Mouse (Mus musculus): ENCODE data around the gene Igf1r. TPM values are rescaled to one million over a fixed set of nuclear protein-coding genes. Genes with fewer than 3 reads are reported as not detected.
A peak's percentile ranks its signal among the peaks of the same experiment; 100 is the strongest.

Gene Igf1r
- polyA plus RNA-seq, 1 experiment from 2014 or later, result 15.2 TPM

DNA sequence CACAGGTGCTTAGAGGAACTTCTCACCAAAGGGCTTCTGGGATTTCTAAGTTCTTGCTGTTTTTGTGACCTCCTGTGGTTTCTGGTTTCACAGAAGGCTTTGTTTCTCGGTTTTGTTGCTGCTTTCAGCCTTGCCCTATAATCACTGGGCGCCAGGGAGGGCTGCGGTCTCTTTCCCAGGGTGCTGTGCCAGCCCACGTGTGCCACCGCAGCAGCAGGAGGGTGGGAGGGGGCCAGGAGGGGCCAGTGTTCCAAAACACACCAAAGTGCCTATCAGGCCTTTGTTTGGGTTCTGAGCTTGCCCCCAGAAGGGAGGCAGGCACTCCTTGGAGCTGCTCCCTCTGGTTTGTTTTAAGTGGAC is 110.2 kb downstream of the Igf1r start:
- Histone ChIP-seq H3K4me3 (replicated peaks) (no peak overlapping the region), H3K4me1 (replicated peaks) (peaks cover 26% of the 10 kb centered on the region), H3K9me3 (no peaks in the 10 kb centered on the region), H3K36me3 (no peaks in the 10 kb centered on the region), H3K27me3 (replicated peaks) (no peaks in the 10 kb centered on the region), H3K9ac (no peak overlapping the region), H3K4me2 (replicated peaks) (no peak overlapping the region), H3K27ac (no peak overlapping the region)
- WGBS, result 65% methylated on average over 5 of the region's 5 CpGs
- ATAC-seq, result no peak

DNA sequence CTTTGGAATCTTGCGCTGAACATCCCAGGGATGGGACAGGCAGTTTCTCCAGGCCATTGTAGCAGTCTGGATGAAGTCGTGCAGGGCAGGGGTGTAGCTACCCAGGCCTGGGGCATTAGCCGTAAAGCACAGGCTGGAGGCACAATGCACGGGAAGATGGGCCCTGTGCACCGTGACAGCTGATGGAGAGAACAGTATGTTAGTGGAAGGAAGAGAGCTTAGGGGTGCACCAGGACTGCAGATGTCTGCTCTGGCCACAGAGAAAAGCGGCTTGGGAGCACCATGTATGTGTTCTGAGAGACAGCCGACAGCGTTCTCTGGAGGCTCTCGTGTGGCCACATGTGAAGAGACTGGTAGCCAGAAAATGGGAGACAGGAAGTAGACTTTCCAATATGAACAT is 111.1 kb downstream of the Igf1r start:
- WGBS, result 81% methylated on average over 9 of the region's 9 CpGs
- Histone ChIP-seq H3K27me3 (replicated peaks) (no peaks in the 10 kb centered on the region), H3K4me2 (replicated peaks) (no peak overlapping the region), H3K9me3 (no peaks in the 10 kb centered on the region), H3K4me3 (replicated peaks) (no peak overlapping the region), H3K9ac (no peak overlapping the region), H3K4me1 (replicated peaks) (peaks cover 27% of the 10 kb centered on the region), H3K36me3 (no peaks in the 10 kb centered on the region), H3K27ac (no peak overlapping the region)
- ATAC-seq, result no peak

DNA sequence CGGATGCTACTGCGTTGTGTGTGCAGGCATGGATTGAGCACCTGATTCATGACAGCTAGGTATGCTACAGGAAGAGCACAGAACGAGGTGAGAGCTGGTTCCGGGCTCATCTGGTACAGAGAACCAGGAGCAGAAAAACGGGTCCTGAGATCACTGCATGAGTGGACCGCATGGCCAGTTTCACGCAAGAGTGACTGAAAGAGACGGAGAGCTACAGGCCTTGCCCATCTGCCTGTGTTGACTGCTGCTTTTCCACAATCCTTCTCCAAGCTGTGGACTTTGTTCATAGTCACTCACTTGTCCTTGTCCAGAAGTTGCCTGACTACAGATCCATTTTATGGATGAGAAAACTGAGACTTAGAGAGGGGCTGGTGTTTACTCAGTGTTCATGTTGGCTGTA is 111.5 kb downstream of the Igf1r start:
- Histone ChIP-seq H3K36me3 (no peaks in the 10 kb centered on the region), H3K4me3 (replicated peaks) (no peak overlapping the region), H3K9ac (no peak overlapping the region), H3K27me3 (replicated peaks) (no peaks in the 10 kb centered on the region), H3K9me3 (no peaks in the 10 kb centered on the region), H3K4me2 (replicated peaks) (no peak overlapping the region), H3K27ac (0 out of 2 replicates have a peak overlapping the region, but pooled peaks have one; percentile 18), H3K4me1 (replicated peaks) (peaks cover 29% of the 10 kb centered on the region)
- WGBS, result 89% methylated on average over 8 of the region's 8 CpGs
- ATAC-seq, result no peak

DNA sequence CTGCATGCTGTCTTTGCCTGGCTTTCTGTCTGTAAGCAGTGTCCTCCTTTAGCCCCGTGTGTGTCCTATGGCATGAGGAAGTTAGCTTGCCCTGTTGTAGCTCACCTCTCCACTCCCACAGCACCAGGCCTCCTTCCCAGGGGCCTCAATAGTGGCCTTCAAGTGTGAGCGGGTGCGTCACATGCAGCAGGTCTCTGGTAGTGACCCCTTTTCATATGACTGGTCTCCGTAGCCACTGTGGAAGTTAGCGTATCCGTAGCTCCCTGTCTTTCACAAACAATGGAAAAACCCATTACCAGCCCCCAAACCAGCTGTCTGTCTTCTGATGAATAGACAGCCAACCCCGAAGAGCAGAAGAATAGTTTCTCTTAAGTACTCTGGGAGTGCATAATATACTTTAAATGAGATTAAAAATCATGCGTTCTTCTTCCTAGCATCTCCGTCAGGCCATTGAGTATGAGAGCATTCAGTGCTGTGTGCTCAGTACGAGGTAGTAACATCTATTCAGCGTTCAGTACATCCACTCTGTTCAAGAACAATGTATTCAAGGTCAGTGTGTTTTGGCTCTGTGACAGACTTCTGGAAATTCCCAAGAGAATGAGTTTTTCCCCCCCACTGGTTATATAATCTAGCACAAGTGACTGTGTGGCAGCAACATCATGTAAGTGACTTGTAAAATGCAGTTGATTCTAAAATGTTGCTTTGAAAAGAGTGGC is 112.2 kb downstream of the Igf1r start:
- 37% methylated on average over 11 of the region's 11 CpGs for WGBS
- Histone ChIP-seq H3K27ac (0 out of 2 replicates have a peak overlapping the region, but pooled peaks have one; percentile 18), H3K36me3 (no peaks in the 10 kb centered on the region), H3K27me3 (replicated peaks) (no peaks in the 10 kb centered on the region), H3K4me3 (replicated peaks) (no peak overlapping the region), H3K4me2 (replicated peaks) (0 out of 2 replicates have a peak overlapping the region, but pooled peaks have one; percentile 6), H3K4me1 (replicated peaks) (peaks cover 31% of the 10 kb centered on the region), H3K9ac (no peak overlapping the region), H3K9me3 (no peaks in the 10 kb centered on the region)
- peak; percentile 55 for ATAC-seq

DNA sequence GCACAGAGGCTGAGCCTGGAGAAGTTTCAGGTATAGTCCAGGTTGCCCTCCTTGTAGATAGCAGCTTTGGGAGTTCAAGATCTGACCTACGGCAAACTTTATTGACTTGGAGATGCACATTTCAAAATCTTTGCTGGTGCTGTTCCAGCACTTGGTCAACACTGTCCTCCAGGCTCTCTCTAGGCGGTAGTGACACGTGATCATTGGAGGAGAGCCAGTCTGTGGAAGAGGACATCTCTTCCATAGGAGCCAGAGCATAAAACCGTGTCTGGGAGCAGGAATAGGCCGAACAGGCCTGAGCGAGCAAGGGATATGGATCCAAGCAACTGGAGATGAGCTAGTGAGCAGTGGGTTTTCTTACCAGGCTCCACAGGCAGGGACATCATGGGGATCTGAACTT is 113.3 kb downstream of the Igf1r start:
- H3K27ac ChIP-seq, result no peak overlapping the region
- H3K4me1 ChIP-seq (replicated peaks), result peaks cover 31% of the 10 kb centered on the region
- H3K9ac ChIP-seq, result no peak overlapping the region

DNA sequence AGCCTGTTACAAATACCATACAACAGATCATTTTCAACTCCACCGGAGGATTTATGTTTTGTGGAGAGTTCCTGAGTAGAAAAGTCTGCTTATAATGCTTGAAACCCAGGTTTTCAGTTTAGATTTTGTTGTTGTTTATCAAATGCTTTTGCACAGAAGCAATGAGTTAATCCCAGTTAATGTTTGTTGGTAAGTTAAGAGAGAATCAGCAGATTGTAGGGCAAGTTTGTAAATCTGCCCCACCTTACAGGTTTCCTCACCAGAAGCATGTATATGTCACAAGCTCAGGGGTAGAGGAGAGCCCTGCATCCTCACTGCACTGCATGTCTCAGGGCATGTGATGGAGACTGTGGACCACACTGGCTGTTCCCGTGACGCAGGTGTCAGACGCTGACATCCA is 114.7 kb downstream of the Igf1r start:
- H3K36me3 ChIP-seq, result no peaks in the 10 kb centered on the region
- no peak overlapping the region for H3K27ac ChIP-seq
- no peak overlapping the region for H3K9ac ChIP-seq
- H3K27me3 ChIP-seq (replicated peaks), result no peaks in the 10 kb centered on the region
- 92% methylated on average over 4 of the region's 4 CpGs for WGBS
- peaks cover 28% of the 10 kb centered on the region for H3K4me1 ChIP-seq (replicated peaks)
- no peak overlapping the region for H3K4me3 ChIP-seq (replicated peaks)
- no peak for ATAC-seq
- H3K9me3 ChIP-seq, result no peaks in the 10 kb centered on the region
- H3K4me2 ChIP-seq (replicated peaks), result no peak overlapping the region

More for the DNA sequence above, 113.3 kb downstream of the Igf1r start:
- H3K4me3 ChIP-seq (replicated peaks), result no peak overlapping the region
- ATAC-seq, result no peak
- no peaks in the 10 kb centered on the region for H3K9me3 ChIP-seq
- H3K4me2 ChIP-seq (replicated peaks), result no peak overlapping the region
- H3K36me3 ChIP-seq, result no peaks in the 10 kb centered on the region
- no peaks in the 10 kb centered on the region for H3K27me3 ChIP-seq (replicated peaks)
- WGBS, result 80% methylated on average over 6 of the region's 6 CpGs

DNA sequence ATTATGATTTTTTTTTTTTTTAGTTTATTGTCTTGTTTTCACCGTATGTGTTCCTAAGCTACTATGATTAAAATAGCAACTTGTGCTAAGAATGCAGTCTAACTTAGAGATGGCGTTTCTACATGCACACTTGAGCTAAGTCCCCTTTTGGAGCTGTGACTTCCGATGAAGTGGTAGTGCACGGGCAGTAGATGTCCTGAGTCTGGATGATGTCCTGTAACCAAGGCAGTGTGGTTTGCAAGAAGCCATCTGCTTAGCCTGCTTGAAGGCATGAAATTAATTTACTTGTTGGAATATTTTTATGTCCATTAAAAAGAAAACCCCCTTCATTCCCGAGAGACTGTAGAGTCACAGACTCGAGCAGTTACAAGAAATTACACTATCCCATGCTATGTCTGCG is 116.7 kb downstream of the Igf1r start:
- no peak overlapping the region for H3K9ac ChIP-seq
- WGBS, result 59% methylated on average over 7 of the region's 7 CpGs
- H3K4me3 ChIP-seq (replicated peaks), result no peak overlapping the region
- H3K36me3 ChIP-seq, result no peaks in the 10 kb centered on the region
- H3K27ac ChIP-seq, result no peak overlapping the region
- ATAC-seq, result no peak
- H3K4me1 ChIP-seq (replicated peaks), result peaks cover 28% of the 10 kb centered on the region
- H3K4me2 ChIP-seq (replicated peaks), result no peak overlapping the region
- H3K27me3 ChIP-seq (replicated peaks), result no peaks in the 10 kb centered on the region
- H3K9me3 ChIP-seq, result no peaks in the 10 kb centered on the region

DNA sequence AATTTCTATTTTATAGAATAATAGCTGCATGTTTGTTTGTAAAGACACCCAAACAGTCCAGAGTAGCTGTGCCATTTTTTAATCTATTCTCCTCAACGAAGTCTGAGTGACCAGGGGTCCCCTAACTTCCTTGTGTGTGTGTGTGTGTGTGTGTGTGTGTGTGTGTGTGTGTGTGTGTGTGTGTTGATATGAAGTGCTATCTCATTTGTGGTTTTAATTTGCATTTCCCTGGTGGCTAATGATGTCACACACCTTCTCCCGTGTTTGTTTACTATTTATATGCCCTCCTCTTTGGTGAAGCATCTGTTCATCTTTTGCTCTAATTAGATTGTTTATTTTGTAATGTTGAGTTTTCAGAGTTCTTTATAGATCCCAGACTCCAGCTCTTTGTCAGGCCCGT is 117.4 kb downstream of the Igf1r start:
- H3K4me3 ChIP-seq (replicated peaks), result no peak overlapping the region
- no peak overlapping the region for H3K9ac ChIP-seq
- ATAC-seq, result no peak
- peaks cover 23% of the 10 kb centered on the region for H3K4me1 ChIP-seq (replicated peaks)
- H3K27me3 ChIP-seq (replicated peaks), result no peaks in the 10 kb centered on the region
- H3K27ac ChIP-seq, result no peak overlapping the region
- H3K9me3 ChIP-seq, result no peaks in the 10 kb centered on the region
- H3K36me3 ChIP-seq, result no peaks in the 10 kb centered on the region
- no peak overlapping the region for H3K4me2 ChIP-seq (replicated peaks)
- WGBS, result 21% methylated on average over 3 of the region's 3 CpGs

DNA sequence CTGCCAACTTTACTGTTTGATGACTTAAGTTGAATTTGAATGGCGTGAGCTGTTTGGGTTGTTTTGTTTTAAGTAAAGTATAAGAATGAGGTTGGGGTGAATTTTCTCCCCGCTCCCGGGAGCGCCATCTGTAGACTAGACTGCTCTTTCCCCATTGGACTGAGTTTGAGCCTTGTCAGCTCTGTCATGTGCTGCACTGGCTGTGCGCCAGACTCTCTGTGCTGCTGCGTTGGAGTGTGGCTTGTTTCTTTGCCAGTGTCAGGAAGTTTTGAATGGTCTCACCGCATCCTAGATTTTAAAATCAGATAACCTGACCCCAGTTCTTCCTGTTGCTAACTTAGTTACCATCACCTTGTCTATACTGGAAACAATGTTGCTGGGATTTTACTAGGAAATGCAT is 118.0 kb downstream of the Igf1r start:
- H3K27ac ChIP-seq, result no peak overlapping the region
- 23% methylated on average over 7 of the region's 7 CpGs for WGBS

DNA sequence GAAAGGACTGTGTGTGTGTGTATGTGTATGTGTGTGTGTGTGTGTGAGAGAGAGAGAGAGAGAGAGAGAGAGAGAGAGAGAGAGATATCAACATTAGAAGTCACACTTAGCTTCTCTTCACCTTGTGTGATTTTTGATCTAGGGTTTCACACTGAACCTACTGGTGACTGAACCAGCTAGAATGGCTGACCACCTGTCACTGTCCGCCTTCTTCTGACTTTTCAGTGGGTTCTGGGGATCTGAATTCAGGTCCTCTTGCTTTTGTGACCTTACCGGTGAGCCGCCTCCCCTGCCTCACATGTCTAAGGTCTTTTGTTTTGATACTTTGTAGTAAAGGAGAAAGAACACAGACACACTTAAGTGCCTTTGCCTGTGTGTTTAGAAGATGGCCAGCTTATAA is 118.4 kb downstream of the Igf1r start:
- H3K27ac ChIP-seq, result no peak overlapping the region
- no peaks in the 10 kb centered on the region for H3K36me3 ChIP-seq
- no peak for ATAC-seq
- peaks cover 19% of the 10 kb centered on the region for H3K4me1 ChIP-seq (replicated peaks)
- H3K4me2 ChIP-seq (replicated peaks), result no peak overlapping the region
- WGBS, result 77% methylated on average over 3 of the region's 3 CpGs
- no peaks in the 10 kb centered on the region for H3K9me3 ChIP-seq
- no peaks in the 10 kb centered on the region for H3K27me3 ChIP-seq (replicated peaks)
- H3K4me3 ChIP-seq (replicated peaks), result no peak overlapping the region
- H3K9ac ChIP-seq, result no peak overlapping the region

More for the DNA sequence above, 118.0 kb downstream of the Igf1r start:
- no peak overlapping the region for H3K9ac ChIP-seq
- no peaks in the 10 kb centered on the region for H3K9me3 ChIP-seq
- H3K27me3 ChIP-seq (replicated peaks), result no peaks in the 10 kb centered on the region
- peaks cover 23% of the 10 kb centered on the region for H3K4me1 ChIP-seq (replicated peaks)
- no peak overlapping the region for H3K4me2 ChIP-seq (replicated peaks)
- ATAC-seq, result 0 out of 2 replicates have a peak, but pooled peaks have one; percentile 56
- H3K4me3 ChIP-seq (replicated peaks), result no peak overlapping the region
- H3K36me3 ChIP-seq, result no peaks in the 10 kb centered on the region

DNA sequence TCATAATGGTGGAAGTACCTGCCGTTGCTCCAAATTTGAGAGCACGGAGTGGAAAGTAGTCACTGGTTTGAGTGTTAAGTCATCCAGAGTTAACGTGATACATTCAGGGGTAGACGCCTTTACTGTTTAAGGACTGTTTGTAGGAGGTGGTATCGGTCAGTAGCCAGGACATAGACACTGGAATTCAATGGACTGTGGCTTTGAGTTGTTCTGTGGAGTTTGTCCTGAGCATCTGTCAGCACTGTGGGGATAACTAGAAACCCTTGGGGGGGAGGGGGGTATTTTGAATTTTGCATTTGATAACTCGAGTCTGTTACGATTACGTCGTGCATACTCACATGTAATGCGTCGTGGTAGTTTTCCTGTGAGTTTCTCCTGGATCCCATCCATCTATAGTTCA is 119.1 kb downstream of the Igf1r start:
- no peak overlapping the region for H3K27ac ChIP-seq
- no peak overlapping the region for H3K4me3 ChIP-seq (replicated peaks)
- H3K9ac ChIP-seq, result no peak overlapping the region
- 93% methylated on average over 11 of the region's 11 CpGs for WGBS
- H3K27me3 ChIP-seq (replicated peaks), result no peaks in the 10 kb centered on the region
- no peaks in the 10 kb centered on the region for H3K9me3 ChIP-seq
- no peaks in the 10 kb centered on the region for H3K36me3 ChIP-seq
- no peak for ATAC-seq
- H3K4me1 ChIP-seq (replicated peaks), result peaks cover 19% of the 10 kb centered on the region
- no peak overlapping the region for H3K4me2 ChIP-seq (replicated peaks)

DNA sequence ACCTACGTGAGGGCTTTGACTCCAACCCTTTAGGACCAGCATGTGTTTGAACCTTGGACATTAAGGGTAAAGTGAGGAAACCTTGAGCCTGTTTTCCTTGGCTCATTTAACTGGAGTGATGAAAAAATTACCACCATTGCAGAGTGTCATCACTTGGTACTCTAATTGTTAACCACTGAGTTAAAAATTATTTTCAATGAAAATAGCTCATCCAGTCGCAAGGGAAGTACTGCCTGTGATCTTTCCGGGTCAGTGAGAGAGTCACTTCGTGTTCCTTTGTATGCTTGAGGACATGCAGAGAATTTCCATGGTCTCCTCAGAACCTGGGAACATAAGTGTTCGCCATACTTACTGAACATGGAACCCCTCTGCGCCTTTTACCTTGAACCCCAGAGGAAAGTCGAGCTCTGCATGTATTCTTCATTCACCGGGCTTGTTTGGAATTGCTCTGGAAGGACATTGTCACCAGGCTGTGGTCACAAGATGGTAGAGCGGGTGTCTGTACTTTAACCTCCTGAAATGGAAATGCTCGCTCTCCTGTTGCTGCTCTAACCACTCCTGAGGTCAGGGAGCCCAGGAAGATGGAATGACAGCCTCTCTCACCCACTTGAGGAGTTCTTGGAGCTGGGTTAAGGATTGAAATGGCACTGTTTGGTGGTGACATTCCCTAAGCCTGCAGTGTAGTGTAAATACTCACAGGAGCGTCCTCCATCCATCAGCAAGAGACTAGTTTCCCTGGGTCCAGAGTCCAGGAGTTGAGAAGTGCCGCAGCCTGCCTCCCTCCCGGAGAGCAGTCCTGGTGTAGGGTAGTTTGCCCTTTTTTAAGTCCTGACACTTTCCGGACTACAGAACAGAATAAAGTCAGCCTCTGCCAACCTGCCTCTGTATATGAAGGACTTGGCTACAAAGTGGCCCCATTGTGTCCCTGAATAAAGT is 120.2 kb downstream of the Igf1r start:
- H3K36me3 ChIP-seq, result no peaks in the 10 kb centered on the region
- peak; percentile 68; the same call in 1 of the 2 replicates for ATAC-seq
- H3K9me3 ChIP-seq, result no peaks in the 10 kb centered on the region
- whole genome bisulfite sequencing, result 80% methylated on average over 14 of the region's 14 CpGs
- H3K27ac ChIP-seq, result no peak overlapping the region
- no peak overlapping the region for H3K9ac ChIP-seq
- no peak overlapping the region for H3K4me3 ChIP-seq (replicated peaks)
- no peaks in the 10 kb centered on the region for H3K27me3 ChIP-seq (replicated peaks)
- H3K4me2 ChIP-seq (replicated peaks), result no peak overlapping the region
- H3K4me1 ChIP-seq (replicated peaks), result peaks cover 19% of the 10 kb centered on the region

Measured in intestine, embryonic 15.5 days (tissue).